21 mouse cellular contexts compared by ENCODE assay signal in genomic region chr16:67182958-67183357, GRCm38 (mm10).
A peak's percentile ranks its signal among the peaks of the same experiment; 100 is the strongest.
DNase-seq lines count a peak whose midpoint lies in the region; ATAC-seq and TF ChIP-seq lines count a peak whose summit lies in the region.
"Had no signal": no experiment of that assay in that cellular context is flagged by ENCODE, and none has a peak within 500 bp of the region (broad histone marks: within the 10 kb centered on the region; RNA-seq: fewer than 3 reads in every experiment).

No protein-coding gene starts in this region.

- no peaks in the 10 kb centered on the region for H3K4me1 ChIP-seq in heart, embryonic 11.5 days (ENCODE audit: control insufficient read depth, insufficient read depth, low read length)
- H3K4me1 ChIP-seq in forebrain, embryonic 15.5 days, result no peaks in the 10 kb centered on the region
- H3K4me1 ChIP-seq: embryonic facial prominence, embryonic 10.5 days; hindbrain, embryonic 12.5 days had no signal

- ATAC-seq in heart, embryonic 11.5 days (replicated peaks; ENCODE audit: insufficient number of reproducible peaks, low FRiP score, low TSS enrichment), result no peak
- ATAC-seq in forebrain, embryonic 15.5 days (replicated peaks), result 0 out of 2 replicates have a peak, but pooled peaks have one; percentile 23
- ATAC-seq: activated CD4-positive, CD25-positive, alpha-beta regulatory T cell, adult 4 months; hindbrain, embryonic 16.5 days; inflammation-experienced regulatory T-cells, adult 6 months; Patski had no signal

- H3K36me3 ChIP-seq in heart, embryonic 11.5 days (ENCODE audit: control insufficient read depth, insufficient read depth, low read length), result no peaks in the 10 kb centered on the region
- H3K36me3 ChIP-seq in forebrain, embryonic 15.5 days, result no peaks in the 10 kb centered on the region
- H3K36me3 ChIP-seq: embryonic facial prominence, embryonic 10.5 days; hindbrain, embryonic 12.5 days had no signal

- no peaks in the 10 kb centered on the region for H3K27me3 ChIP-seq in heart, embryonic 11.5 days (ENCODE audit: control insufficient read depth, insufficient read depth, low read length)
- no peaks in the 10 kb centered on the region for H3K27me3 ChIP-seq in forebrain, embryonic 15.5 days
- H3K27me3 ChIP-seq: CH12.LX; hindbrain, embryonic 12.5 days had no signal

- 83% methylated on average over 5 of the region's 5 CpGs for WGBS in heart, embryonic 11.5 days (ENCODE audit: insufficient replicate concordance)
- 77% methylated on average over 5 of the region's 5 CpGs for WGBS in forebrain, embryonic 15.5 days

- DNase-seq in heart, adult 11 months, result peak; percentile 15
- DNase-seq in brain, embryonic 14.5 days (ENCODE audit: low read depth), result peak; percentile 55
- peak; percentile 35 for DNase-seq in retina, embryonic 14.5 days (ENCODE audit: low spot score)
- DNase-seq in frontal cortex, postnatal 10 days (ENCODE audit: low spot score in 2 of 2), result no peak
- DNase-seq in adrenal gland, adult 8-10 months, result no peak
- DNase-seq: adrenal gland, postnatal 25 days; cerebellum, adult 2 months; cerebellum, postnatal 10 days; gastrocnemius, adult 2 months; gastrocnemius, postnatal 25 days; heart, postnatal 10 days; heart, postnatal 4 days had no signal

- no peak overlapping the region for H3K4me2 ChIP-seq in heart, embryonic 11.5 days
- H3K4me2 ChIP-seq in forebrain, embryonic 15.5 days (replicated peaks), result no peak overlapping the region
- H3K4me2 ChIP-seq: hindbrain, embryonic 12.5 days had no signal

- no peak overlapping the region for H3K9ac ChIP-seq in heart, embryonic 11.5 days (ENCODE audit: low read depth, low read length)
- no peak overlapping the region for H3K9ac ChIP-seq in forebrain, embryonic 15.5 days (replicated peaks)
- H3K9ac ChIP-seq: hindbrain, embryonic 12.5 days had no signal

- H3K27ac ChIP-seq in heart, embryonic 11.5 days (ENCODE audit: low read depth, low read length), result no peak overlapping the region
- no peak overlapping the region for H3K27ac ChIP-seq in forebrain, embryonic 15.5 days (replicated peaks)
- H3K27ac ChIP-seq: embryonic facial prominence, embryonic 10.5 days; gastrocnemius, adult 2 months; hindbrain, embryonic 12.5 days had no signal

- TF ChIP-seq POLR2A in brain, embryonic 14.5 days (IDR thresholded peaks at IDR 0.05; ENCODE audit: borderline replicate concordance, extremely low read depth, insufficient read depth, insufficient read length, poor library complexity, severe bottlenecking), result no peak

- no peak overlapping the region for H3K4me3 ChIP-seq in heart, embryonic 11.5 days (ENCODE audit: low read depth, low read length)
- no peak overlapping the region for H3K4me3 ChIP-seq in forebrain, embryonic 15.5 days
- H3K4me3 ChIP-seq: embryonic facial prominence, embryonic 10.5 days; gastrocnemius, adult 2 months; hindbrain, embryonic 12.5 days had no signal

- TF ChIP-seq CTCF in brain, embryonic 14.5 days (IDR thresholded peaks at IDR 0.05; ENCODE audit: borderline replicate concordance, extremely low read depth, insufficient read depth, insufficient read length), result no peak

- H3K9me3 ChIP-seq in heart, embryonic 11.5 days (replicated peaks; ENCODE audit: control insufficient read depth, low read length), result no peaks in the 10 kb centered on the region
- H3K9me3 ChIP-seq in forebrain, embryonic 15.5 days, result no peaks in the 10 kb centered on the region
- H3K9me3 ChIP-seq: embryonic facial prominence, embryonic 10.5 days; hindbrain, embryonic 12.5 days had no signal

Comparison
In these comparisons a context has a peak if more than half of its experiments do, and no peak if none do; other contexts are left out.
1. DNase-seq: peak in heart, adult 11 months (single experiment), brain, embryonic 14.5 days (single experiment) and retina, embryonic 14.5 days (single experiment); none in frontal cortex, postnatal 10 days (0 of 2) and adrenal gland, adult 8-10 months (single experiment).